Mouse (Mus musculus) kidney, embryonic 16.5 days (tissue): ENCODE data around the gene Stag3. TPM values are rescaled to one million over a fixed set of nuclear protein-coding genes. Genes with fewer than 3 reads are reported as not detected.
A peak's percentile ranks its signal among the peaks of the same experiment; 100 is the strongest.

Experiments used
- ATAC-seq: fragments of 200-750 bp; cut with Nextera tagmentation; 2 replicates; pipeline ENCODE4 v1.8.0; 2017; ENCODE audit warnings: moderate TSS enrichment; ENCODE audit not compliant: low FRiP score, low TSS enrichment
- H3K27ac ChIP-seq: fragments of 300-500 bp; sonication (generic); 2 replicates; pipeline ENCODE4 v1.5.1; 2014; ENCODE audit warnings: low read length
- H3K27me3 ChIP-seq: fragments of 300-500 bp; sonication (generic); 2 replicates; pipeline ENCODE4 v1.6.1; 2014; ENCODE audit warnings: low read length, control low read depth, mixed read lengths; ENCODE audit not compliant: insufficient read depth
- H3K36me3 ChIP-seq: fragments of 300-500 bp; sonication (generic); 2 replicates; pipeline ENCODE4 v1.6.1; 2014; ENCODE audit warnings: low read length, control low read depth, mixed read lengths; ENCODE audit not compliant: insufficient read depth
- H3K4me1 ChIP-seq: fragments of 300-500 bp; sonication (generic); 2 replicates; pipeline ENCODE4 v1.6.1; 2014; ENCODE audit warnings: low read length, control low read depth, mixed read lengths; ENCODE audit not compliant: insufficient read depth
- H3K4me2 ChIP-seq: fragments of 300-500 bp; sonication (generic); replicated peaks from 2 replicates; pipeline ENCODE4 v1.6.1; 2014; ENCODE audit warnings: low read depth, low read length
- H3K4me3 ChIP-seq: fragments of 300-500 bp; sonication (generic); 2 replicates; pipeline ENCODE4 v1.5.1; 2014; ENCODE audit warnings: mild to moderate bottlenecking, low read length
- H3K9ac ChIP-seq: fragments of 300-500 bp; sonication (generic); replicated peaks from 2 replicates; pipeline ENCODE4 v1.6.1; 2014; ENCODE audit warnings: low read length
- H3K9me3 ChIP-seq: fragments of 300-500 bp; sonication (generic); 2 replicates; pipeline ENCODE4 v1.6.1; 2016; ENCODE audit warnings: low read length, control low read depth
- WGBS: fragments of 180-500 bp; shearing (Covaris S2); extraction: QIAGEN DNeasy Blood & Tissue Kit; methylation state at CpG from one replicate; pipeline ENCODE4 v1.1.7; 2014; 5-methylcytosine and 5-hydroxymethylcytosine counted together
- polyA plus RNA-seq: library from polyadenylated mRNA; unstranded; fragments of >200 nt; fragmentation: Nextera tagmentation; extraction: Ambion mirVana; gene quantifications from 2 replicates; pipeline ENCODE4 v1.2.1, GENCODE M21; 2015

The Stag3 gene
- polyA plus RNA-seq, 1 experiment from 2014 or later: 4.3 TPM

DNA sequence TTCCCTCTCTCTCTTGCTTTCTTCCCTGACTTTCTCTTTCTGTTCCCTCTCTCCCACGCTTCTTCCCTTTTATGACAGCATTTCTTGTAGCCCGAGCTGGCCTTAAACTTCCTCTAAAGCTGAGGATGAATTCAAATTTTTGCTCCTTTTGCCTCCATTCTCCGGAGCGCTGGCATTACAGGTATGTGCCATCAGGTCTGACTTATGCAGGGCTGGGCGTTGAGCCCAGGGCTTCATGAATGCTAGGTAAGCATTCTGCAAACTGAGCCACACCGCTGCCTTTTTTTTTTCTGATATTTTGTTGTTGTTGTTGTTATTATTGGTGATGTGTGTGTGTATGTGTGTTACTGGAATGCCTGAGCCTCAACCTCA is 15.8 kb upstream of the Stag3 start:
- peak overlapping the region; percentile 98 for H3K4me2 ChIP-seq
- H3K4me1 ChIP-seq: peaks cover 25% of the 10 kb centered on the region
- peak overlapping the region; percentile 91 for H3K4me3 ChIP-seq
- H3K27me3 ChIP-seq: no peaks in the 10 kb centered on the region
- 10% methylated on average over 6 of the region's 6 CpGs for WGBS
- peak overlapping the region; percentile 96 for H3K9ac ChIP-seq
- ATAC-seq: no peak
- H3K9me3 ChIP-seq: no peaks in the 10 kb centered on the region
- peak overlapping the region; percentile 61 for H3K27ac ChIP-seq
- peaks cover 32% of the 10 kb centered on the region for H3K36me3 ChIP-seq

DNA sequence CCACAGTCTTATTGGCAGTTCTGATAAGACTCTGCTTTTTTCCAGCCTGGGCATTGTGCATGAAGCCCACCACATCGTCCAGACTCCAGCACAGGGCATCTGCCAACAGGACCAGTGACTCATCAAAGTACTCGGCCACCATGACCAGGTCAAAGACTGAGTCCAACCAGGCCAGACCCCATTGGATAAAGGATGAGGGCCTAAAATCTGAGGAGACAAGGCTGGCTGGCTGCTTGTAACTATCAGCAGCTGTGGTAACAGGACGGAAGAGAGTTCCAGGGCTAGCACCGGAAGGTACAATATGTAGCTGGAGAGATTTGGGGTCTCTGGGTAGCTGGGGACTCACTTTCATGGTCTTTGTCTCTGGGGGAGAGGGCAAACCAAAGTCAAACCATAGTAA is 14.3 kb upstream of the Stag3 start:
- no peaks in the 10 kb centered on the region for H3K9me3 ChIP-seq
- 94% methylated on average over 4 of the region's 4 CpGs for WGBS

DNA sequence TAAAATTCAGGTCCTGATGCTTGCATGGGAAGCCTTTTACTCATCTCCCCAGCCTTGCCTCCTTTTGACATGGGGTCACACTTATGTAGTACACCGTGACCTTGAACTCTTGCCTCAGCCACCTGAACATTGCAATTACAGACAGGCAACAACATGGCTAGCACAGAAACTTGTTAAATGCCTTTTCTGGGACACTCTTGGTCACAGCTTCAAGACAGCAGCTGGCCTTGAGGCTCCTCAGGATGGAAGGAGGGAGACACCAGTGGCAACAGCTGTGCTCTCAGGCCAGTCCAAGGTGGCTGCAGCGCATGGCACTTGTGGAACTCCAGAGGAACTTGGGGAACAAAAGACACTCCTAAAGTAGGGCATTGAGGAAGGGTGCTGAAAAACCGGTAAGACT is 12.9 kb upstream of the Stag3 start:
- WGBS: 88% methylated on average over 3 of the region's 3 CpGs
- peaks cover 7% of the 10 kb centered on the region; the same call in 1 of the 2 replicates for H3K36me3 ChIP-seq
- no peak overlapping the region for H3K4me3 ChIP-seq
- no peak overlapping the region for H3K4me2 ChIP-seq
- peaks cover 25% of the 10 kb centered on the region for H3K4me1 ChIP-seq
- ATAC-seq: no peak
- no peak overlapping the region for H3K27ac ChIP-seq
- H3K9me3 ChIP-seq: no peaks in the 10 kb centered on the region
- H3K9ac ChIP-seq: no peak overlapping the region
- H3K27me3 ChIP-seq: no peaks in the 10 kb centered on the region

More for the DNA sequence above, 14.3 kb upstream of the Stag3 start:
- Histone ChIP-seq H3K4me1 (peaks cover 25% of the 10 kb centered on the region), H3K4me2 (no peak overlapping the region), H3K9ac (no peak overlapping the region), H3K36me3 (peaks cover 19% of the 10 kb centered on the region), H3K27ac (no peak overlapping the region), H3K27me3 (no peaks in the 10 kb centered on the region), H3K4me3 (no peak overlapping the region)
- no peak for ATAC-seq

DNA sequence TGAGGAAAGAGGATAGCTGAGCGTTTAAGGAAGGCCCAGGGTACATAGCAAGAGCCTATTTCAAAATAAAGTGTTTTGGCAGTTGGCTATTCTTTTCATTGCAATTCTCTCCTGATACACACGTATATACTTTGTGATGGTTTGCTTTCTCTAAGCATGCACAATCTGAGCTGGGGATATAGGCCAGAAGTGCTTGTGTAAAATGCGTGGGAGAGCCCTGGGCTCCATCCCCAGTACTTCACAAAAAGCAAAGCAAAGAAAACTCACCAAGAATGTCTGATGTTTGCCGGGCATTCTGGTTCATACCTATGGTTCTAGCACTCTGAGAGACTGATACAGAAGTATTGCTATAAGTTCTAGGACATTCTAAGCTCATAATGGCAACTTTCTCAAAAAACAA is 11.1 kb upstream of the Stag3 start:
- peaks cover 8% of the 10 kb centered on the region; the same call in 1 of the 2 replicates for H3K36me3 ChIP-seq
- H3K9me3 ChIP-seq: no peaks in the 10 kb centered on the region
- H3K4me1 ChIP-seq: peaks cover 20% of the 10 kb centered on the region
- no peak overlapping the region for H3K4me2 ChIP-seq
- H3K9ac ChIP-seq: no peak overlapping the region
- H3K27ac ChIP-seq: no peak overlapping the region
- no peak overlapping the region for H3K4me3 ChIP-seq
- no peak for ATAC-seq
- H3K27me3 ChIP-seq: no peaks in the 10 kb centered on the region
- WGBS: 67% methylated on average over 4 of the region's 4 CpGs

DNA sequence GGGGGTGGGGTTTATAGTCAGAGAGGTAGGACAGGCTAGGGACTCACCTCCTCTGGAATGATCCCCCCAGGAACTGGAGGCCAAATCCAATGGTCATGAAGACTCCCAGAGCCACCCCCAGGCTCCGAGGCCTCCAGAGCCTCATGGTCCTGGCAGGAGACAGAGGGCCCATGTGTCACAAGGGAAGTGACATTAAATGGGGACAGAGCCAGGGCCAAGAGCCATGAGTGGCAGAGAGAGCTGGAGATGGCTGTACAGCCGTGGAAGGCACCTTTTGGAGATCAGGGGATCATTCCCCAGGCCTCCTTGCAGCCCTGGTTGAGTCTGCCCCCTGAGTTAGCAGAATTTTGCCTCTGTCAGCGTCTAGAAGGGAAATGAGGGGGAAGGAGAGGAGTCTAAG is 8.8 kb upstream of the Stag3 start:
- Histone ChIP-seq H3K9me3 (no peaks in the 10 kb centered on the region), H3K36me3 (peaks cover 5% of the 10 kb centered on the region; the same call in 1 of the 2 replicates), H3K27ac (no peak overlapping the region), H3K9ac (no peak overlapping the region), H3K4me1 (peaks cover 27% of the 10 kb centered on the region), H3K27me3 (no peaks in the 10 kb centered on the region), H3K4me2 (no peak overlapping the region), H3K4me3 (no peak overlapping the region)
- ATAC-seq: no peak
- WGBS: 60% methylated on average over 3 of the region's 3 CpGs

DNA sequence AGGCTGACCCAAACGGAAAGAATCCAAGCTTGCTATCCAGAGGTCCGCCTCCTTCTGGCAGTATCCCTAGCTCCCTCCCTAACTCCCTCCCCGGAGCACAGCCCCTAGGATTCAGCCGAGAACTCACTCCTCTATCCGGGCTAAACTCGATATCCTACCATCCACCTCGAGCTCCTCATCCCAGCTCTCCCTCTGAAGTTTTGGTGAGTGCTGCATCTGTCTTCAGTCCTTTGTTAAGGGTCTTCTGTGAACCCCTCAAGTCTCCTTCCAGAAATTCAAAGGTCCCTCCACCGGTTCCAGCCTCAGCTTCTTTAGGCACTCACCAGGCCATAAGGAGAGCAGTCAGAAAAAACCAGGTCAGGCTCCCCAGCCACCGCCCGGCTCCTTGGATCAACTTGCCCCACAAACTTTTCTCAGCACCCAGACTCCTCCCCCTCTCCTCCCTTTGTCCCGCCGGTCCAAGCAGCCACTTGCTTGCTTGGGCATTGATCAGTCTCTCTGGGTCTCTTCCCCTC is 7.6 kb upstream of the Stag3 start, which contains the start of gene Gal3st4:
Gal3st4 (minus strand) TSS at position 432 of the 515 bp plus-strand sequence.
- Histone ChIP-seq H3K4me1 (peaks cover 32% of the 10 kb centered on the region), H3K4me3 (peak within 1 kb of the TSS; percentile 28), H3K36me3 (peaks cover 11% of the 10 kb centered on the region; the same call in 1 of the 2 replicates), H3K9me3 (no peaks in the 10 kb centered on the region), H3K27ac (peak within 1 kb of the TSS; percentile 64), H3K9ac (peak within 1 kb of the TSS; percentile 55), H3K4me2 (peak within 1 kb of the TSS; percentile 45), H3K27me3 (no peaks in the 10 kb centered on the region)
- ATAC-seq: peak; percentile 56; the same call in 1 of the 2 replicates
- WGBS: under 1% methylated on average over 12 of the region's 12 CpGs

DNA sequence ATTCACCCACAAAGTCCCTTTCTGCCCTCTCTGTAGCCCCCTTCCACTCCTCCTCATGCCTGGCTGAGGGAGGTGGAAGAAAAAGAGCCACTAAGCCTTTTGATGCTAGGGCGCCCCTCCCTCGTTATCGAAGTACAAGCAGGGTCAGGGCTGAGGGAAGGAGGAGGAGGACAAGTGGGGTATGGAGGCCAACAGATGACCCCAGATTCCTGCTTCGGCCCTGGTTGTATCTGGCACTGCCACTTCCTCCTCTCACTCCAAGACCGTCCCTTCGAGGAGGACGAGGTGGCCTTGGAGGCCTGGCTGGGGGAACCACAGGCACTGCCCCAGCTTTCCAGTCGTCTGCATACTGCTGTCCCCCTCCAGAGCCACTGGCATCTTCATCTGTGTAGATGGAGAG is 5.9 kb upstream of the Stag3 start:
- Histone ChIP-seq H3K27ac (no peak overlapping the region), H3K4me2 (no peak overlapping the region), H3K36me3 (peaks cover 11% of the 10 kb centered on the region; the same call in 1 of the 2 replicates), H3K27me3 (no peaks in the 10 kb centered on the region), H3K4me3 (no peak overlapping the region), H3K9ac (no peak overlapping the region), H3K4me1 (peaks cover 42% of the 10 kb centered on the region), H3K9me3 (no peaks in the 10 kb centered on the region)
- no peak for ATAC-seq
- WGBS: 79% methylated on average over 8 of the region's 8 CpGs

DNA sequence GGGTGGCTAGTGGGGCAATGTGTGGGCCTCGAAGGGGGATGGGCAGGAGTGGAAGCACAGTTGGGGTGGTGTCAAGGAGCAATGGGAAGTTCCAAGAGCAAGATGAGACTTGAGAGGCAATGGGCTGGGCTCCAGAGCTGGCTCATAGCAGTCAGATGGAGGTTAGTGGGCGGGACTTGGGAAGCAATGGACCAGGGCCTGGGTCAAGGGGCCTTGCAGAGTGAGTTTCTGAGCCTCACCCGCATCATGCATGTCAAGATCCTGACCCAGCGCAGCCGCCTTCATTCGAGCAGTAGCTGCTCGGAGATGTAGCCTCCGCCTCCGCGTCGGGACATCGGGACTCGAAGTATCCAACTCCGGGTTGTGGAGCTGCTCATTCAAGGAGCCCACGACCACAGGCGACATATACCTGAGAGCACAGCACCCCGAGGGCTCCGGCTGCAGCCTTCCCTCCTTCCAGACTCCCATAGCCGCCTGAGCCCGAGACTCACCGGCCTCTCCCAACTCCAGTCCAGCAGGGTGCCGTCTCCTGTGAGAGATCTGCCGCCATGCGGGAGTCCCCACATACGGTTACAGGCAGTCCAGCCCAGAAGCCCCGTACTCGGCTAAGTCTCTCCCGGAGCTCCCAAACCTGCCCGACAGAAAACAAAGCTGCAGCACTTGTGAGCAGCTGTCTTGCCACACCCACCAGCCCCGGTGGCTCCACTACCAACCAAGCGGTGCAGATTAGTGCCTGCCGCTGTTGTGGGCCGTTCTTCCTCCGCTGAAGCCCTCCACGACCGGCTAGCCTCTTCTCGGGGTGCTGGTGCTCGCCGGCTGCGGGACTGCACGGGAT is 4.6 kb upstream of the Stag3 start:
- WGBS: 17% methylated on average over 41 of the region's 41 CpGs
- Histone ChIP-seq H3K27me3 (no peaks in the 10 kb centered on the region), H3K9ac (peak overlapping the region; percentile 58), H3K36me3 (peaks cover 11% of the 10 kb centered on the region; the same call in 1 of the 2 replicates), H3K4me2 (peak overlapping the region; percentile 59), H3K27ac (peak overlapping the region; percentile 76), H3K4me1 (peaks cover 47% of the 10 kb centered on the region), H3K9me3 (peaks cover 2% of the 10 kb centered on the region; the same call in 1 of the 2 replicates), H3K4me3 (peak overlapping the region; percentile 37)
- ATAC-seq: no peak

DNA sequence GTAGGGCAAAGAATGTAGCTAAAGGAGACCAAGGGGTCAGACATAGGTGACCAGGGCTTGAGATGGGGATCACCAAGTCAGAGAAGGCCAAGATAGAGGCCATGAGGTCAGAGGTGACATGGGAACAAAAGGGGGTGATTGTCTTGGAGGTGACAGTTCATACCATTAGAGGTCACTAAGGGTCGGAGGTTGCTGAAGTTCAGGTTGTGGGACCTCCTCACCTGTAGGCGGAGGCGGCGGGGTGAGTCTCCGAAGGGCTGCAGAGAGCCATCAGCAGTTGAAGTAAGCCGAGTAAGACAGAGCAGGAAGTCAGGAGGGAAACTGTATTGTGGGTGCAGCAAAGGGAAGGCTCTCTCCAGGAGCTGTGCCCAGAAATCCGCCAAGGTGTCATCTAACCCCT is 2.0 kb upstream of the Stag3 start:
- no peak for ATAC-seq
- WGBS: 88% methylated on average over 7 of the region's 7 CpGs
- no peak overlapping the region for H3K27ac ChIP-seq
- H3K4me3 ChIP-seq: no peak overlapping the region
- no peaks in the 10 kb centered on the region for H3K27me3 ChIP-seq
- H3K4me1 ChIP-seq: peaks cover 38% of the 10 kb centered on the region
- peaks cover 5% of the 10 kb centered on the region; the same call in 1 of the 2 replicates for H3K9me3 ChIP-seq
- H3K36me3 ChIP-seq: peaks cover 11% of the 10 kb centered on the region; the same call in 1 of the 2 replicates
- H3K4me2 ChIP-seq: no peak overlapping the region
- no peak overlapping the region for H3K9ac ChIP-seq

DNA sequence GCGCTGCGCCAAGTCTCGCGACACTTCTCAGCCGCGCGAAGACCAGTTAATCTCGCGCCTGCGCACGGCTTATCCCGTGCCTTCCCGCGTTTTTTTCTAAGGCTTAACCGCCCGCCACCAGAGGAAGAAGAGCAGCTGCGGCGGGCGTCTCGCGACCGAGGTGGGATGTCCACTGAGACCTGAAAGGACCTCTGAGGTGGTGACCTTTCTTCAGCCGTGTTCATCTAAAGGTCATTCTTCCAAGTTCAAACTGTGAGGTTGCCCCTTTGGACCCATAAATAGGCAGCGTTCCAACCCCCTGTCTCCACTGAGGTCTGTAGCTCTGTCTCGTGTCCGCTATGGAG is 357 bp downstream of the Stag3 start:
- no peaks in the 10 kb centered on the region for H3K27me3 ChIP-seq
- WGBS: 26% methylated on average over 26 of the region's 26 CpGs
- H3K9me3 ChIP-seq: peaks cover 5% of the 10 kb centered on the region; the same call in 1 of the 2 replicates
- H3K9ac ChIP-seq: 0 out of 2 replicates have a peak overlapping the region, but pooled peaks have one; percentile 29
- H3K36me3 ChIP-seq: peaks cover 6% of the 10 kb centered on the region; the same call in 1 of the 2 replicates
- H3K4me2 ChIP-seq: peak overlapping the region; percentile 77
- peaks cover 29% of the 10 kb centered on the region for H3K4me1 ChIP-seq
- ATAC-seq: 0 out of 2 replicates have a peak, but pooled peaks have one; percentile 0
- H3K4me3 ChIP-seq: peak overlapping the region; percentile 75
- no peak overlapping the region for H3K27ac ChIP-seq
